Mouse (Mus musculus) adrenal gland (tissue): ENCODE data around the gene Numa1.
"Not testable (repeated sequence)": the region's sequence is repeated elsewhere in the genome, so short reads cannot be mapped to it uniquely, and the experiment has no call there.

Source experiments
- intact Hi-C: fragments of 180-260 bp; cut with DNase I; formaldehyde crosslinking; loops from one replicate; pipeline ENCODE4 v1.15.1; 2025
- long read RNA-seq, 2 experiments: library from polyadenylated mRNA; unstranded; transcript quantifications; one replicate each; pipeline ENCODE4 v2.0.0; 2020; ENCODE audit warnings: borderline replicate concordance in 1 of 2; ENCODE audit not compliant: insufficient replicate concordance in 1 of 2

Gene Numa1
- long read RNA-seq, experiment 1, transcript Numa1-202 (13 exons, 2,934 nt) = major isoform, 5 of 13 reads
- long read RNA-seq, experiment 1, partial matches to known transcripts = 5 of 13 reads
- long read RNA-seq, experiment 1, other reads (novel, unspliced or antisense) = 3 of 13 reads
- long read RNA-seq, experiment 2, partial matches to known transcripts = 11 of 17 reads
- long read RNA-seq, experiment 2, other reads (novel, unspliced or antisense) = 5 of 17 reads

DNA sequence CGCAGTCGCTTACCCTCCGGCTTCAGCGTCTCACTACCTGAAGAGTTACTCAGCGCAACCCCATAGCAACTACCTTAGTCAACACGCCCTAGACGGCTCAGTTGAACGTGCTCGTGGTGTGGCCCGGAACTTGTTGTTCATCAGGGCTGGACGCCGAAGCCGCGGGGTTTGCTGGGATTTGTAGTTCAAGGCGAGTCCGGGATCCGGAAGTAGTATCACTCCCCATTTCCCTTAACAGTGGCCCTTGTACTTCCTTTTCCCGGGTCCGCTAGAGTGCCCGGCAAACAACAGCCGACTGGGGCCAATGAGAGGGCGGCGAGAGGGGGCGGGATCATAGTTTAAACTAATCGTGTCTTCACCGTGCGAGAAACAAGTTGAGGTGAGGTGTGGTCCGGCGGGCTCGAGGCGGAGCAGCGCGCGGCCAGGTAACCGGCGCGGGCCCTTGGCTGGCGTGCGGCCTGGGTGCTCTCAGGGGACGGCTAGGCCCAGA lies at the start of gene Numa1, which contains the start of gene Lrrc51:
Gene Numa1, plus strand, starts transcription at position 361 of the 490 bp plus-strand sequence.
Gene Lrrc51, minus strand, starts transcription at position 145 of the 490 bp plus-strand sequence.
- intact Hi-C loops = loop anchor here (5.0 kb wide), 1 partner anchor 39 kb away; no protein-coding TSS in a partner anchor

DNA sequence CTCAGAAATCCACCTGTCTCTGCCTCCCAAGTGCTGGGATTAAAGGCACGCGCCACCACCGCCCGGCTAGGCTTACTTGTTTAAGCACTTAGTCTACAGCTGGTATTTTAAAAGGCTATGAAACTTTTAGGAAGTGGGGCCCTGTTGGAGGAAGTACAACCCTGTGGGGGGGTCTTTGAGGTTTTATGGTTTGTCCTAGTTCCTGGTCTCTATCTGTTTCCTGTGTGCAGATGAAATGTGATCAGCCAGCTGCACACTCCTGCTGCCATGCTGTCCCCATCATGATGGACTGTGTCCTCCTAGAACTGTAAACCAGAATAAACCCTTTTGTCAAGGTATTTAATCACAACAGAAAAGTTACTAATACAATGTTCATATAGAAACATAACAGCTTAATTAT lies 49.8 kb upstream of the Numa1 start:
- intact Hi-C loops = no loop called here

DNA sequence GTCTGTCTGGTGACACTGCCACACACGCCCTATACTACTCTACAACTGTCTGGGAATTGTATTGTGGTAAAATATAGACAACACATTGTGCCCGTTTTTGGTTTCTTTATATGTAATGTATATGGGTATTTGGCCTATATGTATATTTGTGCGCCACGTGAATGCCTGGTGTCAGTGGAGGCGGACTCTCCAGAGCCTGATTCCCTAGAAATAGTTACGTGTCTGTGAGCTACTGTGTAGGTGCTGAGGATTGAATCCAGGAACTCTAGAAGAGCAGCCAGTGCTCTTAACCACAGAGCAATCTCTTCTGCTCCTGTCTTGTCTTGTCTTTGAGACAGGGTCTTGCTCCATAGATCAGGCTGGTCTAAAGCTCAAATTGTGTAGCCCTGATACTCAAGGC lies 47.6 kb upstream of the Numa1 start:
- intact Hi-C loops = no loop called here

DNA sequence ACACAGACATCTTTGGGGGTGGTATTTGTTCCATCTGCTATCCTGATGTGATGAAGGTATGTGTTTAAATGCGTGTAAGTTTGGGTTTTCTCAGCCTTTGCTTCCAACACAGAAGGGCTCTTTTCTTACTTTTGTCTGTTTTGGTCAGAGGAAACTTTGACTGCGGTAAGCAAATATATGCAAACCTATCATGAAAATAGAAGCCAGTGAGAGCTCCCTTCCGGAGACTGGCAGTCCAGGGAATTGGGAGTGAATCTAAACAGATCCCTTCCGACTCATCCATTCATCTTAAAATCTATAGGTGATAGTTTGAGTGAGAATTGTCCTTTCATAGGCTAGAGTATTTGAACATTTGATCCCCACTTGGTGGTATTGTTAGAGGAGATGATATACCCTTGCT lies 45.5 kb upstream of the Numa1 start:
- intact Hi-C loops = no loop called here

DNA sequence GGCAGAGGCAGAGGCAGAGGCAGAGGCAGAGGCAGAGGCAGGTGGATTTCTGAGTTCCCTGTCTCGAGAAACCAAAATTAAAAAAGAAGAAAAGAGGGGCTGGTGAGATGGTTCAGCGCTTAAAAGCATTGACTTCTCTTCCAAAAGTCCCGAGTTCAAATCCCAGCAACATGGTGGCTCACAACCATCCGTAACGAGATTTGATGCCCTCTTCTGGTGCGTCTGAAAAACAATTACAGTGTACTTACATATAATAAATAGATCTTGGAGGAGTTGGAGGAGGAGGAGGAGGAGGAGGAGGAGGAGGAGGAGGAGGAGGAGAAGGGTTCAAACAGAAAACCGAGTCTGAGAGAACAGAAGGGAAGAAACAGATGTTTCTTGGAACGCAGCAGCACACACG lies 38.2 kb upstream of the Numa1 start:
- intact Hi-C loops = loop anchor here (5.0 kb wide), 1 partner anchor 58 kb away; the partner anchor contains the start of gene Inppl1

DNA sequence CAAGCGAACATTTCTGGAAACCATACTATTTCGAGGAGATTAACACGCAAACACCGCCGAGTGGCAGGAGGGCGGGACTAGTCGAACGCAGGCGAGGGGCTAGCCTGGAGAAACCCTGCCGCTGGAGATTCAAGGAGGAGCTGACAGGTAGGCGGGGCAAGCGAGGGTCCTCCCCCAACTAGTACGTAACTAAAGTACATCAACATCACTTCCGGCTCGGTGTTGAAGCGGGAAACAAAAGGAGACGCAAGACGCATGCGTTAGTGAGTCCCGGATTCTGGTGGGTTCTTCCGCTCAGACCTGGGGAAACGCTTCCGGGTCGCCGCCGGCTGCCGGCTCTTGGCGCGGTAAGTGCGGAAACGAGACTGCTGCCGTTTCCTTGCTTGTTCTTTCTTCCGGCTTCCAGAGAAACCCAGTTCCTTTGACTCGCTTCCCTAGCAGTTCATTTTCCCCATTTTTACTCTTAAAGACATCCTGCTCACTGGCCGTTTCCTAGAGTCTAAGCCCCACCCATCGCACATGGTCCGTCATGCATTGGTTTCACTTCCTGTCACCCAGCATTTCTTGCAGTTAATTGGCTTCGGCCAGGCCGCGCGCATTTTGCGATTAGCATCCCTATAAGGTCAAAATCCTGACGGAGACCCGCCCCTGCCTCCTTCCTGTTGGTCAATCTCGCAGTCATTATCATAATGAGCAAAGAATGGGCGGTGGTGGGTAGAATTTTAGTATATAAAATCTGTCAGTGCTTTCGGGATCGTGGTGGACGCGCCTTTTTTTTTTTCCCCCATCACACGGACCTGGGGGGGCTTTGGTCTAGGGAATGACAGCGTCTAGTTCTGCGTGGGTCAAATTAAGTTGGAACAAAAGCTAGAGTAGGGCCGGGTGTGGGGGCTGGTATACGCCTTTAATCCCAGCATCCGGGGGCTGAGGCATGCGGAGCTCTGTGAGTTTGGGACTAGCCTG lies 37.5 kb upstream of the Numa1 start:
- intact Hi-C loops = loop anchor here (5.0 kb wide), 1 partner anchor 59 kb away; the partner anchor contains the start of gene Inppl1

DNA sequence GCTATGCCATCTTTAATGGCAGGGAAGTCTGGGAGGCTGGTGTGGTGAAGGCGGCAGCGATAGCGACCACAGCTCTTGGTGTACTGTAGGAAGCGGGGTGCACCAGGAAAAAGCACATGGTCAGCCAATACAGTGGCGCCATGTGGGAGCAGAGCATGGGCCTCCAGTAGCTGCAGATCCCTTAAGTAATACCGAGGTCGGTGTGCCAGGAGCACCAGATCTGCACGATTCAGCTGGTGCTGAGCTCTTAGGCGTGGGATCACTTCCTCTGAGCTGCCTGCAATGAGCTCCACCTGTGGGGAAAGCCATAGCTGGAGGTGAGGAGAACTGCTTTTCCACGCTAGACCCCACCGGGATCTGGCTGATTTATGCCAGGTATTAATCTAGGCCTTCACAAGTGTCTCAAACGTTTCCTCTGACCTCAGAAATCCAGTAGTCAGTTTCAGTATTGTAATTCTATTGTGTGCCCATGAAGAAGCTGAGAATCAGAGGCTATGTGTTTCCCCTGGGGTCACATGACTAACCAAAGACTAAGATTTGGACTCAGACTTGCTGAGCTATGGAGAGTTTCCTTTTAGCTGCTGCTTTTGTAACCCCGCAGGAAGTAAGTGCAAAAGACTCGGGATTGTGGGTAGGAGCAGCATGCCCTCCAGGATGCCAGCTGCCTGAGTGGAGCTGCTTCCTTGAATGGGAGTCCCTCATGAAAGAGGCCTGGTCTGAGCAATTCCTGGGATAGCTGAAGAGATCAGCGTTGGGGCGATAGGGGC lies 33.4 kb upstream of the Numa1 start:
- intact Hi-C loops = no loop called here

DNA sequence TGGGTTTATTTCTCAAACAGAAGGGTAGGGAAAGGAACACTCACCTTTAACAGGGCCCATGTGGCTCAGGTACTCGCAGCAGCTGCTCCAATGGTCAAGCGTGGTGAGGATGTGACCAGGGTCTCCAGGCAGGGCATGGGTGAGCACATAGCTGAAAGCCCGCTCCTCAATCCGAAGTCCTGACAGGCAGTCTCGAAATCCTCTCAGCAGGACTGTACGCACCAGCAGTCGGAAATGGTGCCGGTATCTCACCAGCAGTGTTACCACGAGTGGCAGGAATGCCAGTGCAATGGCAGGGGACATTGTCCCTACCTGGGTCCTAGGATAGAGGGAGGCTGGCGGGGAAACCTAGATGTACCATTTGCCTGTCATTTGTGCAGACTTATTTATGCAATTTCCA lies 31.9 kb upstream of the Numa1 start:
- intact Hi-C loops = no loop called here

DNA sequence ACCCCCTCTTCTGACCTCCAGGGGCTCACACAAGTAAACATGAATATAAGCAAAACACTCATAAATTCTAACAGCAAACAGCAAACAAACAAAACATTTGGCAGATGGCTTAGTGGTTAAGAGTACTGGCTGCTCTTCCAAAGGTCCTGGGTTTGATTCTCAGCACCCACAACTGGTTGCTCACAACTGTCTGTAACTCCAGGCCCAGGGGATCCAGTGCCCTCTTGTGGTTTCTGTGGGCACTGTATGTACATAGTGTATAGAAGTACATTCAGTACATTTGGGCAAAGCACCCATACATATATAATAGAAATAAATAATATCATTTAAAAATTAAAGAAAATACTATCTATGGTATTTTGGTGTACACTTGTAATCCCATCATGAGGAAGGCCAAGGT lies 31.1 kb upstream of the Numa1 start:
- intact Hi-C loops = no loop called here

DNA sequence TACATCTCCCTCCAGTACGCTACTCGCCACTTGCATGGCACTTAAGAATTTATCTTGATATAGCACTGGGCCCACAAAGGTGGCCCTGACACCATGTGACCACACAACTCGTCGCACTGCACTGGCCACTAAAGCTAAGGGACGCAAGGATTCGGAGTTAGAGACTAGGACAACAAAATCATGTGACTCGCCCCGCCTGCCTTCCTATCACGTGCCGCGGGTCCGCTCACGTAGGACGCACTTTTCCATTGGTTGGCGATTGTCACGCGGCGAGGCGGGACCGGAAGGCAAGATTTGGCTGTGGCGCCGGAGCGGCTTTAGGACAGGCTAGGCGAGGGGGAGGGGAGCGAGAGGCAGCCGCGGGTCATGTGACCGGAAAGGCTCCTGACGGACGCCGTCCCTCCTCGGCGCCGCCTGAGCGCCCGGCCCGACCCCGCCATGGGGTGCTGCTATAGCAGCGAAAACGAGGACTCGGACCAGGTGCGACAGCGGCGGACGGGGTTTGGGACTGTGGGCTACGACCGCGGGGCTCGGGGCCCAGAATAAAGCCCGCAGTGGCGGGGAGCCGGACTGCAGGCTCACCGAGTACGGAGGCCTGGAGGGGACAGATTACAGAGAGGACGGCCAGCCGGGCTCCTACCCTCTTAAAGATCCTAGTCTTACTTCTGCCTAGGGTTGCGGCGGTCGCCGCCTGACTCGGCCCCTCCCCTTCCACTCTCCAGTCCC lies 28.2 kb upstream of the Numa1 start, which contains the start of gene Lamtor1:
Gene Lamtor1, plus strand, starts transcription at position 344 of the 726 bp plus-strand sequence.
- intact Hi-C loops = no loop called here

DNA sequence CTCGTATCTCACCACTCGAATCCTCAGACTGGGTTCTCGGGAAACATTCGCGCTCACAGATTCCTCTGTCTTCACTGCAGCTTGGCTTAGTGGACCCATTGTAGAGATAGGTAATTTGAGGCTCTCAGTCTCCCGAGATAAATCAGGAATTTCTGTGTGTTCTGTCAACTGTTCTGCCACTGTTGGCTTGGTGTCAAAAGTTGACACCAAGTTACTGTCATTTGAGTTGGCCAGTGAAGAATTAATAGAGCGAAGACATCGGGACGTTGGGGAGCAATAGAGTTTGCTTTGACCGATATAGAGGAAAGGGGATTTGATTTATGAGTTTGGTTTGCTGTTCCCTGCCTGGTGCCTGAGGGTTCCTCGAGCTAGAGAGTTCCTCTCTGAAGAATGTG lies 27.6 kb upstream of the Numa1 start, which contains the start of gene Tomt:
Gene Tomt, minus strand, starts transcription at position 73 of the 395 bp plus-strand sequence.
- intact Hi-C loops = no loop called here

DNA sequence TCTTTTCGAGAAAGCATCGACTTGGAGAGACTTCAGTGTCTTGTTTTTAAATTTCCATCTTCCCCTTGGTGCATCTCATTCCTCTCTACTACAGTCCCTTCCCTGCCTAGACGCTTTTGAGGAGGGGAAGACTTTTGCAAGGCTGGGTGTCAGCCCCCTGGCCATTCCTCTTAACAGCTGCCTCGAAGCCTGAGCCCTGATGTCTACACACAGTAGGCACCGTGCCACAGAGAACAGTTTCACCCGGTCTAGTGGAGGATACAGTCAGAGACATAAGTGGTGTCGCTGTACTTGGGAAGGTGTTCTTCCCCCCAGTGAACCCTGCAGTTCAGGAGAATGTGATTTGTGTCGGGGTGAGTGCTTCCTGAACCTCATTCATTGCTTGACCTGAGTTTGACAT lies 27.2 kb upstream of the Numa1 start:
- intact Hi-C loops = no loop called here

DNA sequence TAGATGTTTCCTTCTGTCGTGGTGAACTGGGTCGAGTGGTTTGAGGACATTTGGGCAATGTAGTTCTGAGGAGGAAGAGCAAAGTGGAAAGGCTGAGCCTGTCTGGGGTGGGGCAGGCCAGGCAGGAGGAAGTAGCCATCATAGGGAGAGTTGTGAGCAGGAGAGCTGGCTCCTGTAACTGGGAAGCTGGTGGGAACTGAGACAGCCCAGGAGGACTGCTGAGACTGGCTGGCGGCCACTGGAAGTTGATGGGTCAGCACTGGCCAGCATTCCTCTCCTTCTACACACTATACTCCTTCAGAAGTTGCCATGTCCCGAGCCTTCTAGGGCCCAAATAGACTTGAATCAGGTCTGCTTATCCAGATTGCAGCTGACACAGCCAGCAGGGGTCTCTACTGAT lies 25.5 kb upstream of the Numa1 start:
- intact Hi-C loops = no loop called here

DNA sequence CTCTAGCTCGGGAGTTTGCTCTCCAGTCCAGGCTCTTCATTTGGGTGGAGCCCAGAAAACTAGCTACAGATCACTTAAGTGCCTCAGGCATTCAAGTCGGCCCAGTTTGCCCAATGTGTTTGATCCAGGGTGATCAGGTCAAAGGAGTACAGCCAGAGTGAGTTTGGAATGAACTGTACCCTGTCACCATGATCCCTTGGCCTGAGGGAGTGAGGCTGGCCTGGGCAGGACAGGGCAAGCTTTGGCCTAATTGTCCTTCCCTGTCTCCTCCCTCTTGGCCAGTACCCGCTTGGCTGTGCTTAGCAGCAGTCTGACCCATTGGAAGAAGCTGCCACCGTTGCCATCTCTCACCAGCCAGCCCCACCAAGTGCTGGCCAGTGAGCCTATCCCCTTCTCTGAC lies 23.8 kb upstream of the Numa1 start:
- intact Hi-C loops = no loop called here

DNA sequence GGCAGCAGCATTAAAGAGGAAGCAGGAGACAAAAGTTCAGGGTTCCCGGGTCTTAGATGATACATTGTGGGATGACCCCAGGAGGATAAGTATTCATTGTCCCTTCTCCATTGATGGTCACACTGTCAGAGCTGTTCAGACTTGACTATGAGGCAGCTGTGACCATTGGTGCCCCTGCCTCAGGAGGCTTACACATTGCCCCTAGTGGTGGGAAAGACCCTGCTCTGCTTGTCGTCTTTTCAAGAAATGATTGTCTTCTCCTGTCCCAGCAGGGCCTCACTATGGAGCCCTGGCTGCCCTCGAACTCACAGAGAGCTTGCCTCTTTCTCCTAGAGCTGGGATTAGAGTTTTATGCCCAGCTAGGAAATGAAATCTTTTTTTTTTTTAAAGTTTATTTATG lies 21.9 kb upstream of the Numa1 start:
- intact Hi-C loops = no loop called here

DNA sequence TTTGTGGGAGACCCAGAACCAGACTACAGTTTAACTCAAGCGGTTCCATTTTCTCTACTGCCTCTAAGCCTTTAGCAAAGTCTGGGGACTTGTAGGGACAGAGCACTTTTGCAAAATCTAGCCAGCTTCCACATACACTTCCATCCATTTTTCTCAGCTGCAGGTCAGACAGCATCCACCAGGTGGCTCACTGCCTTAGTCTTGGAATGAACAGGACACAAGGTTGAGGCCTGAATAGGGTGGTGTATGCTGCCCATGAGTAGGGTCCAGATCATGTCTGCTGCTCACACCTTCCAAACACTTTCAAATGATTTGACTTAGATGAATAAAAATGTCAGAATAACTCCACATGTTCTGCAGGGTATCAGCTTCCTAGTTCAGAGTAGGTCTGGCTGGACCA lies 15.8 kb upstream of the Numa1 start:
- intact Hi-C loops = loop anchor here (5.0 kb wide), 1 partner anchor 119 kb away; no protein-coding TSS in a partner anchor

DNA sequence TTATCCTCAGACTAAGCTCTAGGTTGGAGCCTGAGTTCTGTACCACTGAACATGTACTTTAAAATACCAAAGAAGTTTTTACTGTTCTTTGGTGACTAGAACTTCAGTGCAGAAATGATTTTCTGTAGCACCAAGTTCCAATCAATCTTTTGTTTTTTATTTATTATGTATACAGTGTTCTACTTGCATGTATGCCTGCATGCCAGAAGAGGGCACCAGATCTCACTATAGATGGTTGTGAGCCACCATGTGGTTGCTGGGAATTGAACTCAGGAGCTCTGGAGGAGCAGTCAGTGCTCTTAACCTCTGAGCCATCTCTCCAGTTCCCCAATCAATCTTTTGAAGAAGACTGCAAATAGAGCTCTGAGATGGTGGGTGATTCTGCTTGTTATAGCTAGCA lies 8.0 kb upstream of the Numa1 start:
- intact Hi-C loops = not testable (repeated sequence)

DNA sequence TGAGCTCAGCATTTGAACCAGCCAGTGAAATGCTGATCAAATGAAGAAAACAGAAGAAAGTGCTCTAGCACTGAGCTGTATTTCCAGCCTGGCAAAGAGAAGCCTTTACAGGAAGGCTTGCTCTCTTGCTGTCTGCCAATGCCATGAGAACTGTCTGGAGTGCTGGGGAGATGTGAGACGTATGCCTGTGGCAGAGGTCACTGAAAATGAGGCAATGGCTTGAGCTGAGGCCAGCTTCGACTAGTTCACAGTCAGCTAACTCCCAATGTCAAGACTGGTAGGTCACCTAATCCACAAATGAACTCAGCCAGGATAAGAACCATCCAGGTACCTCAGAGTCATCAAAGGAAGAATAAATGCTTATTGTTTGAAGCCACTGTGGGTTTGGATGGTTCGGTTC lies 5.8 kb upstream of the Numa1 start:
- intact Hi-C loops = no loop called here

DNA sequence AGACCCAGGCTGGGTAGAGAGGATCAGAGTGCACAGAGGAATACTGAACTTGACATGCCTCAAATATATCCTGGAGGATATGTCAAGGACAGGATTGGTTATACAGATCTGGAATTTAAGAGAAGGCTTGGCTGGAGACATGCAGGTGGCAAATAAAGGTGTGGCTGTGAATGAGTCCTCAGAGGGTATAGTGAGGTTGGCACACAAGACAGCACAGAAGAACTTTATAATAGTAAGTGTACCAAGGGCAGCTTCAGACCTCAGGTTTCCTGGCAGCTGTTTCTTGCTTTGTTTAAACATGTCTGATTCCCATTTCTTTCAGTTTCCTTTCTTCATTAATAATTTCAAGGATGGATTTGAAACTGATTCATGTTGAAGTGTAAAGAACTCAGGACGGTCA lies 1.4 kb upstream of the Numa1 start:
- intact Hi-C loops = loop anchor here (5.0 kb wide), 1 partner anchor 40 kb away; no protein-coding TSS in a partner anchor

DNA sequence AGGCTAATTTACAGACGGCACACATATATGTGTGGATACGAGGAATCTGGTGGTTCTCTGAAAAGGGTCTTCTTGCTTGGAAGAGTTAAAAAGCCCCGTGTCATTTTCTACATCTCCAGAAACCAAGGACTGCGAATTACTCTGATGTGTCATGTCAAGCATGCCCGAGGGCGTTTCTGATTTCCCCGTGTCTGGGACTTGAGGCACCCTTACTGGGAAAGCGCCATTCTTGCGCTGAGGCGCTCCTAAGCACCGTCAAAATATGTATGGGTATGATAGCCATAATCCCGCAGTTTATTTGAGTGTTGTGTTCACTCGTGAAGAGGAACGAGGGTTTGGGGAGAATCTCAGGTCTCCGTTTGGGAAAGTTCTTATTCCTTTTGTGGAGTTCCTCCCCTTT lies 611 bp upstream of the Numa1 start:
- intact Hi-C loops = loop anchor here (5.0 kb wide), 1 partner anchor 39 kb away; no protein-coding TSS in a partner anchor
